Mouse (Mus musculus): ENCODE measurements around the gene Pik3cg.

GRCm38 (mm10) chr12:32236450-32236849 is 28.0 kb upstream of the Pik3cg start:
- TF ChIP-seq CTCF (IDR thresholded peaks at IDR 0.05; ENCODE audit: extremely low read depth, insufficient read depth, low read length): no peak
- no peak for TF ChIP-seq POLR2A (IDR thresholded peaks at IDR 0.05; ENCODE audit: extremely low read depth, insufficient read depth, low read length)
